Mouse (Mus musculus): Measurements from ENCODE around the gene Eif5b. TPM values are rescaled to one million over a fixed set of nuclear protein-coding genes. Genes with fewer than 3 reads are reported as not detected.

The Eif5b gene
- polyA plus RNA-seq, 1 experiment = 46.4 TPM

DNA sequence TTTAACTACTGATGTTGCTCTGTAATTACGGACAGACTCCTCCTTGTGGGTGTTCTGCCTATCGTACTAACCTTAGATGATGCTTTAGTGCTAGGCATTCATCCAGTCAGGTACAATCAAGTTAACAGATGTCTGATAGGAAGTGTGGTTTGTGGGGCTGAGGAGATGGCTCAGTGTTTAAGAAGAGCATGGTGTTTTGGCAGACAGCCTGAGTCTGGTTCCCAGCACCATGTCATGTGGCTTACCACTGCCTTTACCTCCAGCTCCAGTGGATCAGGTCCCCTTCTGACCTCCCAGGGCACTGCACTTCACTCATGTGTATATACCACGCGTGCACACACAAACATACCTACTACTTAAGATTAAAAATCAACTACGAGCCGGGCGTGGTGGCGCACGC lies 4.1 kb downstream of the Eif5b start:
- no peaks in the 10 kb centered on the region for H3K27me3 ChIP-seq (ENCODE audit: control insufficient read depth, insufficient read depth, low read length)
- H3K36me3 ChIP-seq (ENCODE audit: control insufficient read depth, insufficient read depth, low read length) = no peaks in the 10 kb centered on the region
- H3K4me1 ChIP-seq (ENCODE audit: control insufficient read depth, insufficient read depth, low read length) = 0 out of 2 replicates have a peak, but pooled peaks cover 3% of the 10 kb centered on the region
- no peak overlapping the region for H3K27ac ChIP-seq (ENCODE audit: control insufficient read depth, insufficient read depth, low read depth, low read length)
- no peak for TF ChIP-seq CTCF (IDR thresholded peaks at IDR 0.05; ENCODE audit: control insufficient read depth, insufficient read depth, insufficient replicate concordance, low read depth, low read length)
- TF ChIP-seq POLR2A (IDR thresholded peaks at IDR 0.05; ENCODE audit: control insufficient read depth, low read depth, low read length) = no peak
- H3K4me3 ChIP-seq (ENCODE audit: control insufficient read depth, low read depth, low read length) = peak overlapping the region; percentile 10; the same call in 1 of the 2 replicates

DNA sequence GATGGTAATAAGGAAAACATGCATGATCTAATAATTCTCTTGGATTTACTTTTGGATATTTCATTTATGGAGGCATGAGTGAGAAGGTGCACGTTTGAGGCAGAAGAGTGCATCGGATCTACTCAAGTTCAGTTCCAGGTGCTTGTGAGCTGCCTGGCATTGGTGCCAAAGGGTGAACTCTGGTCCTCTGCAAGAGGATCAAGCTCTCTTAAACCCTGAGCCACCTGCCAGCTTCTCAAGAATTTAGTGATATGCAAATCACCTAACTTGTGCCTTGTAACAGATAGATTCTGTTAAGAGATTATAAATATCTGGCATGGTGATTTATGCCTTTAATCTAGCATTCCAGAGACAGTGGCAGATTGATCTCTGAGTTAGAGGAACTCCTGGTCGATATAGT lies 5.2 kb downstream of the Eif5b start:
- no peak overlapping the region for H3K27ac ChIP-seq (ENCODE audit: control insufficient read depth, insufficient read depth, low read depth, low read length)
- H3K27me3 ChIP-seq (ENCODE audit: control insufficient read depth, insufficient read depth, low read length) = no peaks in the 10 kb centered on the region
- H3K4me3 ChIP-seq (ENCODE audit: control insufficient read depth, low read depth, low read length) = no peak overlapping the region
- TF ChIP-seq CTCF (IDR thresholded peaks at IDR 0.05; ENCODE audit: control insufficient read depth, insufficient read depth, insufficient replicate concordance, low read depth, low read length) = no peak
- no peak for TF ChIP-seq POLR2A (IDR thresholded peaks at IDR 0.05; ENCODE audit: control insufficient read depth, low read depth, low read length)
- 0 out of 2 replicates have a peak, but pooled peaks cover 3% of the 10 kb centered on the region for H3K4me1 ChIP-seq (ENCODE audit: control insufficient read depth, insufficient read depth, low read length)
- H3K36me3 ChIP-seq (ENCODE audit: control insufficient read depth, insufficient read depth, low read length) = no peaks in the 10 kb centered on the region

DNA sequence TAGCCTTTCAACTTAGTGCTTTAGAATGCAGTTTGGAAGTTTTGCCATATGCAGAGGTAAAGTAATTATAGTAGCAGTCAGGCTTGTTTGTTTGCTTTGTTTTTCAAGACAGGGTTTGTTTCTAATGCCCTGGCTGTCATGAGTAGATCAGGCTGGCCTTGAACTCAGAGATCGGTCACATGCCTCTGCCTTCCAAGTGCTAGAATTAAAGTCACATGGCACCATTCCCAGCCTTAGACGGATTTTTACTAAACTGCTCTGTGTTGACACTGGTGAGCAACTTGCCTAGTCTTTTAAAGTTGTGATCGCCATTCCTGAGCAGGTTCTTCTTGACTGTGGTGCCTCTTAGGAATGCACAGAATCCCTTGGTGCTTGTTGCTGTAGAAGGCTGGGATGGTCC lies 8.9 kb downstream of the Eif5b start:
- no peaks in the 10 kb centered on the region for H3K36me3 ChIP-seq (ENCODE audit: control insufficient read depth, insufficient read depth, low read length)
- no peak for TF ChIP-seq CTCF (IDR thresholded peaks at IDR 0.05; ENCODE audit: control insufficient read depth, insufficient read depth, insufficient replicate concordance, low read depth, low read length)
- no peak for TF ChIP-seq POLR2A (IDR thresholded peaks at IDR 0.05; ENCODE audit: control insufficient read depth, low read depth, low read length)
- H3K4me3 ChIP-seq (ENCODE audit: control insufficient read depth, low read depth, low read length) = no peak overlapping the region
- no peaks in the 10 kb centered on the region for H3K27me3 ChIP-seq (ENCODE audit: control insufficient read depth, insufficient read depth, low read length)
- peaks cover 5% of the 10 kb centered on the region; the same call in 1 of the 2 replicates for H3K4me1 ChIP-seq (ENCODE audit: control insufficient read depth, insufficient read depth, low read length)
- H3K27ac ChIP-seq (ENCODE audit: control insufficient read depth, insufficient read depth, low read depth, low read length) = no peak overlapping the region

GRCm38 (mm10) chr1:38011647-38012046 lies 13.8 kb downstream of the Eif5b start:
- H3K4me1 ChIP-seq (ENCODE audit: control insufficient read depth, insufficient read depth, low read length) = peaks cover 2% of the 10 kb centered on the region; the same call in 1 of the 2 replicates
- no peak overlapping the region for H3K4me3 ChIP-seq (ENCODE audit: control insufficient read depth, low read depth, low read length)
- no peak for TF ChIP-seq CTCF (IDR thresholded peaks at IDR 0.05; ENCODE audit: control insufficient read depth, insufficient read depth, insufficient replicate concordance, low read depth, low read length)
- TF ChIP-seq POLR2A (IDR thresholded peaks at IDR 0.05; ENCODE audit: control insufficient read depth, low read depth, low read length) = no peak
- no peaks in the 10 kb centered on the region for H3K36me3 ChIP-seq (ENCODE audit: control insufficient read depth, insufficient read depth, low read length)
- H3K27ac ChIP-seq (ENCODE audit: control insufficient read depth, insufficient read depth, low read depth, low read length) = no peak overlapping the region
- no peaks in the 10 kb centered on the region for H3K27me3 ChIP-seq (ENCODE audit: control insufficient read depth, insufficient read depth, low read length)

DNA sequence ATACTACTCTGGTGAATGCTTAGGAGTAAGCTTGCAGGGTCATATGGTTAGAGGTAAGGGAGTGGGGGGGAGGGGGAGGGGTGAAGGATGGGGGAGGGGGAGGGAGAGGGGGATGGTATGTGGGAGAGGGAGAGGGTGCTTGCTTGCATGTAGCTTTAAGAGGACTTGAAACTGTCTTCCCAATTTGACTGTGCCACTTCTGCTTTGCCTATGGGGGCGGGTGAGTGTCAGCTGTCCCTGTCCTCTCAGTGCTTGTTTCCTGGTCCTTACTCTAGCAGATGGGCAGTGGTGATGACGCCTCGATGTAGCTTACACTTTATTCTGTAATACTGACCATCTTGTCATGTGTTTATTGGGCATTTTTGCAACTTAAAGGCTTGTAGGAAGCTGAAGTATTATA lies 14.3 kb downstream of the Eif5b start:
- Histone ChIP-seq H3K4me1 (ENCODE audit: control insufficient read depth, insufficient read depth, low read length) (peaks cover 2% of the 10 kb centered on the region; the same call in 1 of the 2 replicates), H3K27ac (ENCODE audit: control insufficient read depth, insufficient read depth, low read depth, low read length) (no peak overlapping the region)
- TF ChIP-seq POLR2A (IDR thresholded peaks at IDR 0.05; ENCODE audit: control insufficient read depth, low read depth, low read length) = no peak
- TF ChIP-seq CTCF (IDR thresholded peaks at IDR 0.05; ENCODE audit: control insufficient read depth, insufficient read depth, insufficient replicate concordance, low read depth, low read length) = no peak

GRCm38 (mm10) chr1:38012509-38012908 lies 14.7 kb downstream of the Eif5b start:
- peaks cover 2% of the 10 kb centered on the region; the same call in 1 of the 2 replicates for H3K4me1 ChIP-seq (ENCODE audit: control insufficient read depth, insufficient read depth, low read length)
- no peak overlapping the region for H3K4me3 ChIP-seq (ENCODE audit: control insufficient read depth, low read depth, low read length)
- H3K27ac ChIP-seq (ENCODE audit: control insufficient read depth, insufficient read depth, low read depth, low read length) = no peak overlapping the region
- no peaks in the 10 kb centered on the region for H3K36me3 ChIP-seq (ENCODE audit: control insufficient read depth, insufficient read depth, low read length)
- no peaks in the 10 kb centered on the region for H3K27me3 ChIP-seq (ENCODE audit: control insufficient read depth, insufficient read depth, low read length)
- TF ChIP-seq CTCF (IDR thresholded peaks at IDR 0.05; ENCODE audit: control insufficient read depth, insufficient read depth, insufficient replicate concordance, low read depth, low read length) (no peak), POLR2A (IDR thresholded peaks at IDR 0.05; ENCODE audit: control insufficient read depth, low read depth, low read length) (no peak)

More for the DNA sequence above, 14.3 kb downstream of the Eif5b start:
- Histone ChIP-seq H3K36me3 (ENCODE audit: control insufficient read depth, insufficient read depth, low read length) (no peaks in the 10 kb centered on the region), H3K4me3 (ENCODE audit: control insufficient read depth, low read depth, low read length) (no peak overlapping the region), H3K27me3 (ENCODE audit: control insufficient read depth, insufficient read depth, low read length) (no peaks in the 10 kb centered on the region)

DNA sequence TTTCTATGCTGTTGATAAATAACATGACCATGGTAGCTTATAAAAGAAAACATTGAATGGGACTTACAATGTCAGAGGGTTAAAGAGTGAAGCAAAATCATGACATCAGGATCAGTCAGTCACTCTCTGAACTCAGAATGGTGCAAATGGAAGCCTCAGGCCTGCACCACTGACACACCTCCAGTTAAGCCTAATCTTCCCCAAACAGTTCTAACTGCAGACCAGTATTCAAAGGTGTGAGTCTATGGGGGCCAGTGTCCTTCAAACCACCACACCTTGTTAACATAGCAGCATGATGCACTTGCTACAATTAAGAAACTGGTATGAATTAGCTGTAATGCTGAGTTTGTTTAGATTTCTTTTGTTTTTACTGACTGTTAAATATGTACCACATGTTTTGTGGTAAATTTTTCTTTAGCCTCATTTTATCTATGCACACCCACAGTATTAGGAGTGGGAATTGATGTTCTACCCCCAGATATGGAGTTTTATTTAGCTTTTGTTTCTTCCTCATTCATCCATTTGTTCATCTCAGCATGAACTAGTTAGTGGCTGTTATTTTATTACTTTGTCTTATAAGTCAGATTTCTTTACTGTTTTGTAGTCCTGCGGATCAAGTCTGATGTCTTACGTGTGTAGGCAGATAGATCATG lies 16.9 kb downstream of the Eif5b start:
- Histone ChIP-seq H3K36me3 (ENCODE audit: control insufficient read depth, insufficient read depth, low read length) (no peaks in the 10 kb centered on the region; the same call in 1 of the 2 replicates), H3K4me1 (ENCODE audit: control insufficient read depth, insufficient read depth, low read length) (peaks cover 2% of the 10 kb centered on the region; the same call in 1 of the 2 replicates), H3K4me3 (ENCODE audit: control insufficient read depth, low read depth, low read length) (no peak overlapping the region), H3K27ac (ENCODE audit: control insufficient read depth, insufficient read depth, low read depth, low read length) (no peak overlapping the region), H3K27me3 (ENCODE audit: control insufficient read depth, insufficient read depth, low read length) (no peaks in the 10 kb centered on the region)
- TF ChIP-seq CTCF (IDR thresholded peaks at IDR 0.05; ENCODE audit: control insufficient read depth, insufficient read depth, insufficient replicate concordance, low read depth, low read length) (no peak), POLR2A (IDR thresholded peaks at IDR 0.05; ENCODE audit: control insufficient read depth, low read depth, low read length) (no peak)

Measured in testis, adult 2 months (tissue).